Mouse (Mus musculus): ENCODE data around the gene Cwf19l1. TPM values are rescaled to one million over a fixed set of nuclear protein-coding genes. Genes with fewer than 3 reads are reported as not detected.

The Cwf19l1 gene
- total RNA-seq, 4 experiments from 2014 or later: 7.3 to 10.3 (median 9.0) TPM

DNA sequence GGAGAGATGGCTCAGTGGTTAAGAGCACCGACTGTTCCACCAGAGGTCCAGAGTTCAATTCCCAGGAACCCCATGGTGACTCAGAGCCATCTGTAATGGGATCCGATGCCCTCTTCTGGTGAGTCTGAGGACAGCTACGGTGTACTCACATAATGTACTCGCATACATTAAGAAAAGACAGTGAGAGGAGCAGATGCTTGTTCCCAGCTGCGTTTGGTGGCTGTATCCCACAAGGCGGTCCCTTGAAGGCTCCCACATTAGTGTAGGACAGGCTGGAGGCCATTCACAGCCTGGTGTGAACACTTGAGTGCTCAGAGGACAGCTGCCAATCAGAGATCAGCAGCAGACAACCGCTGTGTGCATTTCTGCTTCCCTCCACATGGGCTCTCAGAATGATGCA lies 24.0 kb downstream of the Cwf19l1 start:
- DNase-seq (ENCODE audit: low spot score): no peak

DNA sequence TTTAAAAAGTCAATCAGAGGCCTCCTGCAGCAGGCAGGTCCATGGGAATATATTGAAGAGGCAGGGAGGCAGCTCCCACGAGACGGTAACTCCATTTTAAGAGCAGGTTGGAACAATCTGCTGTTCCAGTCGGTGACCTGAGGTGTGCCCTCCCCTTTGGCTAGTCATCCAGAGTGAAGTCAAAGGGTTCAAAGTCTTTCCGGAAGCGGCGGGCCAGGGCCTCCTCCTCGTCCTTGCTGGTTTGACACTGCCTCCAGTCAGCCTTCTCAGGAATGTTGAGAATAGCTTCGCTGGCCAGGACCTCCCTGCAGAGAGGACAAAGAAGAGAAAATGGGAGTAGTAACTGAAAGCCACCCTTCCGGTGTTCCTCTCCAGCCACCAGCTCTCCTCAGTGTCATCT lies 25.3 kb downstream of the Cwf19l1 start:
- no peak for DNase-seq (ENCODE audit: low spot score)

DNA sequence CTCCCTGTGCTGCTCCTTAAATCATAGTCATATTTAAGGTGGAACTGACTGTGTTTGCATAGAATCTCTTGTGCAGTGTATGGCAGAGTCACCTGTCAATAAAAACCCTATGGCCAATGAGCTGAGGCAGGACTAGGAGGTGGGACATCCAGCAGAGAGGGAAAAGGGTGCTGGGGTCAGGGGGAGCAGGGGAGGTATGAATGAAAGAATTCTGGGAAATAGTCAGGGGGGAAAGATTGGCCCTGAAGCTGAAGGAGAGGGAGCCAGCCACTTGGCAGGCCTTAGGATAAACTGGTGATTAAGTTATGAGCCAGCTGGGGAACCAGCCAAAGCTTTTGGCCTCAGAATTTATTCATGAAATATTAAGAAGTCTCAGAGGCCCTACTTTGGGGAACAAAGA lies 26.7 kb downstream of the Cwf19l1 start:
- DNase-seq (ENCODE audit: low spot score): no peak

DNA sequence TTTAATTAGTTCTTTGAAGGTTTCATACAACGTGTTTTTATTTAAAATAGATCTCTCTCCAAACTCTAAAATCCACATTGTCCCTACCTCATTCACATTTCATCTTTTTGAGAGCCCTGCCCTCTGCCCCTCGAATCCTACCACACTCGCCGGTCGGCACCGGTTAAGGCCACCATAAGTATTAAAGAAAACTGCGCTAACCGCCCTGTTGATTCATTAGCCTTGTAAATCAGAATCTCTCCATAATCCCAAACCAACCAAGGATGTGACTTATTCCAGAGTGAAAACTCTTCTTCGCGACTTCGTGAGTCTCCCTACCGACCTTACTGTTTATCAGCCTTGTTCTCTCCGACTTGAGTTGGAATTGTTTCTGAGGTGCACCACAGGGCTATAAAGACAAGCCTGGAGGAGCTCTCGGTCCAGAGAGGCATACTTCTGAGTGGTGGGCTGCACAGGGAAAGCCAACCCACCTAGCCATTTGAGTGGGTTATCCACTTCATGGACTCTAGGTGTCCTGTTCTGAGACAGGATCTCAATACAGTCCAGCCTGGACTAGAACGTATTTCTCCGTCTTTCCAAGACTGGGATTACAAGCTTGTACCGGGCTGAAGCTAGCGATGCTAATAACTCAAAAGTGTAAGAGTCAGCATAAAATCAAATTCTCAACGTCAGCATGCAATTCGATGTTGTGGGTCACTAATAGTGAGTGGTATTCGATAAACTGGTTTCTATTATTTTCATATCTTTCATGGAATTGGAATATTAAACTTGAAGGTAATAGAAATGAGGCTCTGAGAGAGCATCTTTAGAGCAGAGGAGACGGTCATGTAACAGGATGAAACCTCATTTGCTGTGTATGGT lies 27.8 kb downstream of the Cwf19l1 start:
- no peak for DNase-seq (ENCODE audit: low spot score)

DNA sequence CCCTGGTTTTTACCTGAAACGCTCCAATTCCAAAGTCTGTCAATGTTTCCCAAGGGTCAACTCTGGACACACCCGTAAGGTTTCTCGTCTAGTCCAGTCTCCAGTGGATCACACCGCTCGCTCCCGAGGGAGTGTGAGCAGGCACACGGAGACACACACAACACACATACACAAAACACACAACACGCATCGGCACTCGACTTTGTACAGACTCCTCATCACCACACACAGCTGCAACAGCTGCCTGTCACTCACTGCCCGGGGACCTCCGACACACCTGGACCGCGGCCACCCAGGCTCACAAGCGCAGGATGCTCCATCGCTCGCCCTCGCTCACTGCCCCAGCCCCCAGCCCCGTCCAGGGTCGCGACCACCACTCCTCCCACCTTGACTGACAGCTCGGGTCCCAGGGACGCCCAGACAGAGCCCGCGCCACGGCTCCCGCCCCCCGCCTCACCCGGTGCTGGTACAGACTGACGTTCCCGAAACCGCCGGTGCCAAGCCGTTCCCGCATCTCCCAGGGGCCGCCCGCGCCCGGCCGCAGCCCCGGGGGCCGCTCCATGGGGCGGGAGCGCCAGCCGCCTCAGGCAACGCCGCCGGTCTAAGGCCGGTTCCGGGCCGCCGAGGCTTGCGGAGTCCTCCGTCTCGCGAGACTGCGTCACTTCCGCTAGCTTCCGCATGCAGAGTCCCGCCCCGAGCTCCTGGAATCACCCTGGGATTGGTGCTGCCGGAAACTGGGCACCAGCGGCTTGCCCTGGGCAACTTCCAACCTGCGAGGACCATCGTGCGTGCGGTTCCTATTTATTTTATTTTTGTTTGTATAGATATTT lies 28.6 kb downstream of the Cwf19l1 start, which contains the start of gene Chuk:
Gene Chuk, minus strand, starts transcription at position 650 of the 830 bp plus-strand sequence.
- peak; percentile 95 for DNase-seq (ENCODE audit: low spot score)

DNA sequence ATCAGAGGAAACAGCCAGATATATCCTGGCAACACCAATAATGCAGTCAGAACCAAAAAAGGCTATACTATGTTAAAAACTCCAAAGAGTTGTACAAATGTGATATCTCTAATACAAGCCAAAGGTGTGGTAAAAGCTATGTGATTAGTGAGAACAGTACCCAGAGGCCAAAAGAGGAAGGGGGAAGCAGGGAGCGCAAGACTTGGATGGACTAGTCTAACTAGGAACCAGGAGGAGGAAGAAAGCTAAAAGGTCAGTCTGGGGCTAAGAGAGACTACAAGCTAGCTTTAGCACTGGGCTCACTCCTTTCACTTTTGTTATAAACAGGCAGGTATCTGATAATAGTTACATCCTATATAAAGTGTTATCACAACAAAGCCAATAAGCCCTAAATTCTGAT lies 31.3 kb downstream of the Cwf19l1 start:
- no peak for DNase-seq (ENCODE audit: low spot score)

DNA sequence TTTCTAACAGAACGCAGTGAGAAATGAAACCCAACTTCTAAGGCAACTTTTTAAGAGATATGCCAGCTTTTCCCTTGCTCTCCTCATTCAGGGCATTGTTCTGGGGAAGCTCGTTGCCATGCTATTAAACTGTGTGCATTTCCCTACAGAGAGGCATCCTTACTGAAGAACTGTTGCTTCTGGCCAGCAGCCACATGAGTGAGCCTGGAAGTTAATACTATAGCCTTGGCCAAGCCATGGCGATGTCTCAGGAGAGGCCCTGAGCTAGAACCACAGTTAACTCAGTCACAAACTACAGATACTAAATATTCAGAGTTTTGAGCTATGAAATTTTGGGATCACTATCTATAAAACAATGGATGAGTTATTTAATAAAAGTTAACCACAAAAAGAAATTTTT lies 32.7 kb downstream of the Cwf19l1 start:
- no peak for DNase-seq (ENCODE audit: low spot score)

DNA sequence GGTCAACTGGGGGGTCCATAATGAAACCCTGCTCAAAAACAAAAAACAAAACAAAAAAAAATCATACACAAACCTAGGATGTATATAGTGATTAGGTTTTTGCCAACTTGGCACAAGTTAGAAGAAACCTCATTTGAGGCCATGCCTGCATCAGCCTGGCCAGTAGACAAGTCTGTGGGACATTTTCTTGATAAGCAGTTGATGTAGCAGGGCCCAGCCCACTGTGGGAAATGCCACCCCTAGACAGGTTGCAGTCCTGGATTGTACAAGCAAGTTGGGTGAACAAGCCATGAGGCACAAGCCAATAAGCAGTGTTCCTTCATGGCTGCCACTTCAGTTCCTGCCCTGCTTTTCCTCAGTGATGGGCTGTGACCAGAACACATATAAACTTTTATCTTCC lies 34.8 kb downstream of the Cwf19l1 start:
- DNase-seq (ENCODE audit: low spot score): no peak

DNA sequence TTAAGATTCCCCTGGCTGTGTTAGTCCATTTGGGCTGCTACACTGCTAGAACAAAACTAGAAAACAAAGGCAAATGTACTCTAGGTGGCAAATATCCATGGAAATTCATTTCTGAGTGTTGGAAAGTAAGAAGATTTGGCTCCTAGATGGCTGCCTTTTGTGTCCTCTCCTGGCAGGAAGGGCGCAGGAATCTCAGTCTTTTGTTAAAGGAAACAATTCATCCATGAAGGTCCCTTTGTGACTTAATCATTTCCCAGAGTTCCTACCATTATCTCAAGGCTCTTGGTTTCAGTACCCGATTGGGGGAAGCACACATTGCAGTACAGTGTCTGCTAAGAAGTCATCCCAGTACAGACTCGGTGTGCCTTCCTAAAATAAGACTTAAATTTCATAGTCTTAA lies 49.4 kb downstream of the Cwf19l1 start:
- DNase-seq (ENCODE audit: low spot score): no peak

DNA sequence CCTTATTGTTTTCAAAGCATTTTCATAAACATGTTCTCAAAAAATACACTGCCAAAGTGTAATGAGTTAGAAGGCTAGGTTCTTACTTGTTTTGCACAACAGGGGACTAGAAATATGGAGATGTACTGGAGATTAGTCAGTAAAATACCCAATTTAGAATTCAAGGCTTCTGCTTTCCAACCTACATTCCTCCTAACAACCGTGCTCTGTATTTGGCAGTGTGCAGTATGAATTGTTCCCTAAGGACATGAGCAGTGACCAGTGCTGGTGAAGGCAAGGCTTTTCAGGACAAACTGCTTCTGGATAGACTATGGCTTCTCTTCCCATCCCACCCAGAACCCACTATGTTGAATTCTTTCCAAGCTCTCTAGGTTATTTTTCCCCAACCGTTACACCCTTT lies 54.8 kb downstream of the Cwf19l1 start:
- DNase-seq (ENCODE audit: low spot score): no peak

DNA sequence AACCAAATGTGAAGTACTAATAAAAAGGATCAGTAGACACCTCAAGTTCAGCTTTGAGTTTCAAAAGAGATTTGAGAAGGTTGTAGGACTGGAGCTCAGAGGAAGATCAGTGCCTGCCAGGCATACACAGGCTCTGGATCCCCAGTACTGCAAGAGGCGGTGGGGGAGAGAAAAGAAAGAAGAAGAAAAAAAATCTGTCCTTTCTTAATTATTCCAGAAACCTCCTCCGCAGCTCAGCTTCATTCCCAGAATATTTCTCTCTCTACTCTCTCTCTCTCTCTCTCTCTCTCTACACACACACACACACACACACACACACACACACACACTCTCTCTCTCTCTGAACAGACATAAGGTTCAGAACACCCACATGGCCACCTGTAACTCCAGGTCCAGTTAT lies 55.7 kb downstream of the Cwf19l1 start:
- no peak for DNase-seq (ENCODE audit: low spot score)

DNA sequence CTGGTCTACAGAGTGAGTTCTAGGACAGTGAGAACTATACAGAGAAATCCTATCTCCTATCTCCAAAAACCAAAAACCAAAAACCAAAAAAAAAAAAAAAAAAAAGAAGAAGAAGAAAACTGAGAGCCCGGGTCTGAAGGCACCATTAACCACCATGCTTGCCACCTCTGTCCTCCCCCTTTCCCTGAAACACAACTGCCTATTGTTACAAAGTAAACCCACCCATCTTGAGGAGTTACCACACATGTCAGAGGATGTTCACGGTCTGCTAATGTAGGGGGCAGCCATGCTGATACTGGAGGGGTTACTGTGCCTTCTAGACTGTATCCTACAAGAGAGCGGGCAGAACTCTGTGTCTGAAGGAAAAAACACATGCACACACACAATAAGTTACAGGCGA lies 58.7 kb downstream of the Cwf19l1 start:
- DNase-seq (ENCODE audit: low spot score): no peak

DNA sequence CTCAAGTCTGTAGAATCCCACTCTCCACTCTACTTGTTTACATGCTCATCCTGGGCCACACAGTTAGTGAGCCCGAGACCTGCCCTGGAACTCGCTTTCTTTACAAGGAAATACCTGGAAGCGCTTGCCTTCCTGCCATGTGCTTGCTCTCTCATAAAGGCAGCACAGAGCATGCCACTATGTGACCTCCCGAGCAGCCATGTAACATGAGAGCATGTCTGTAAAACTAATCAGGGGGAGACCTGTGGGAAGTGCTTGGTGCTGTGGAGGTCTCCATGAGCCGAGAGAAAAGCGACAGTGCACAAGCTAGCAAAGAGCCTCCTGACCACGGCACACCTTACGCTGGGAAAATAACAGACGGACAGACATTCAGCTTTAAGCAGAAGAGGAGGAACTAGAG lies 59.2 kb downstream of the Cwf19l1 start:
- DNase-seq (ENCODE audit: low spot score): no peak

DNA sequence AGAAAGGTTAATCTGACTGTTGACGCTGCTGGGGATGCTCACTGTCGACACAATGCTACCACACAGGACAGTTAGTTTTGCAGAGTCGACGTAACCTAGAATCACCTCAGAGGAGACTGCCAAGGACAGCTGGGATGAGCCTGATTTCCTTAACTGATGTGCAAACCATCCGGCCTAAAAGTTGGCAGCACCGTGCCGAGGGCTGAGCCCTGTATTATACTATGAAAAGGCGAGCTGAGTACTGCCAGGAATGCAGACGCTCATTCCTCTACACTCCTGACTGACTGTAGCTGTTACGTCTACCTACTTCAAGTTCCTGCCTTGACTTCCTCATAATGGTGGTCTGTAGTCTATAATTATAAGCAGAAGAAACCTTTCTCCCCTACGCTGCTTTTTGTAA lies 60.7 kb downstream of the Cwf19l1 start:
- DNase-seq (ENCODE audit: low spot score): no peak

DNA sequence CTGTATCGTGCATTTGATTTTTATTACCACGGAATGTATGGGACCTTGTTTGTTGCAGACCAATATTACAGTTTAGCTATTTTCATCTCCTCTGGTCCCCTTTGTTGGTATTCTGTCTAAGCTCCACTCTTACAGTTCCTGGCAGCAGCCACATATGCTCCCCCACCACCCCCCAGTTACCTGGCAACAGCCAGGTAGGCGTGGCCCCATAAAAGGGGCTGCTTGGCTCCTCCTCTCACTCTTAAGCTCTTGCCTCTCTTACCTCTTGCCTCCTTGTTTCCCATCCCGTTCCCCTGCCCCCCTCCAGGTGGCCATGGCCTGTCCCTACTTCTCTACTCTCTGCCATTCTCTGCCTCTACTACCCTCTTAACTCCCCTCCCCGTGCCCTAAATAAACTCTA lies 64.5 kb downstream of the Cwf19l1 start:
- DNase-seq (ENCODE audit: low spot score): no peak

DNA sequence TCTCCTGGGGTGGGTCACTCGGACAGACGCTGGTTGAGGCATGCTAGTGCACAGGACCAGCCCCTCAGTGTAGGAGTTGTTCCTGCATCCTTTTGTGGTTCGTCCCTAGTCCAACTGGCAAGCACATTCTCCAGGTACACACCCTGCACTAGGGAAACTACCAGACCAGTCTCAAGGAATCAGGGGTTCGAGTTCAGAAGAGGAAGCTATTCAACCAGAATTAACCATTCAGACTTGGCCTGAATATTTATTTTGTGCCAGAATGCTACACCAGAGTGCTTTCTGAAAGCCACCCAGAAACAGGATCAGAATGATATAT lies 65.8 kb downstream of the Cwf19l1 start:
- no peak for DNase-seq (ENCODE audit: low spot score)

DNA sequence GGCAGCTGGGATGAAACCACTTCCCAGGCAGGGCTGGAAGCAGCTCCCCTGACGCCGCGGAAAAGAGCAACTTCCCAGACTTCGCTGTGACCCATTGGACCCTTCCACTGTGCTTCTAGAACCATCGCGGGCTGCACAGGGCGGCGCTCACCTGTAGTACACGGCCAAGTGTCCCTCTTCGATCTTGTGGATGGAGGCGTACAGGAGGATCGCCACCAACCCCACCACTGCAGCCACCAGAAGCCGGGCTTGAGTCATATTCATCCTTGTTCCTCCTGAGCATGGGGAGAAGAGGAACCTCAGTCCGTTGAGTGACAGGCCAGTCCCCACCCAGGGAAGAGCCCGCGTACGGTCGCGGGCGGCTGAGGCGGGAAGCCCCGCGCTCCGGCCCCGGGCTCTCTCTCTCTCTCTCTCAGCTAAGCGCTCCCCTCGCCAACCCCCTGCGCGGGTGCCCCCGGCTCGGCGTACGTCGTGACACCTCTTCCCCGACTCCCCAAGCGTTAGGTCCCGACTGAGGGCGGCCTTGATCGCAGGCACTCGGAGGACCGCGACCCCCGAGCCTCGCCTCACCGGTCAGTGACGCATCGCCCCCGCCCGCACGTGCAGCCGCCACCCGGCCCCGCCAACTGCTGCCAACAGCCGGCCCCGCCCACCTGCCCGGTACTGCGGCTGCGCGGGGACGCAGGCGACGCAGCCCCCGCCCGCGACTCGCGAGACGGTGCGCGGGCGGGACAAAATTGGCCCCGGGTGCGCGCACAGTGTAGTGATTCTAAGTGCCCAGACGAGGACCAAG lies 66.4 kb downstream of the Cwf19l1 start, which contains the start of gene Erlin1:
Gene Erlin1, minus strand, starts transcription at position 665 of the 793 bp plus-strand sequence.
- DNase-seq (ENCODE audit: low spot score): peak; percentile 83

DNA sequence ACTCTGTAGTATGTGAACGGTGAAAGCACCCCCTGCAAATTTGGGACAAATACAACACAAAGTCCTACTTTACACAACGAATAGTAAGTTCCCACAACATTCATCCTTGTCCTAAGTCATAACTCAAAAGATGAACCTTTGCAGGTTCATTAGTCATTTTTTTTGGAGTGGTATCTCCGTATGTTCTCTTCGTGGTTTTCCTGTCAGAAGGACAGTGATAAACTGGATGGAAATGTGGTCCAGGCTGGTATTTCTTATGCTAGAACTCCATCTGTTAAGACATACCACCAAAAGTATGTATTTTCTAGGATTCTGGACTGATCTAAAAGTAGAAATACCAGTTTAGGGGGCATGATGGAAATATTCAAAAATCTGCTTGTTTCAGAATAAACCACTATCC lies 67.4 kb downstream of the Cwf19l1 start:
- no peak for DNase-seq (ENCODE audit: low spot score)

DNA sequence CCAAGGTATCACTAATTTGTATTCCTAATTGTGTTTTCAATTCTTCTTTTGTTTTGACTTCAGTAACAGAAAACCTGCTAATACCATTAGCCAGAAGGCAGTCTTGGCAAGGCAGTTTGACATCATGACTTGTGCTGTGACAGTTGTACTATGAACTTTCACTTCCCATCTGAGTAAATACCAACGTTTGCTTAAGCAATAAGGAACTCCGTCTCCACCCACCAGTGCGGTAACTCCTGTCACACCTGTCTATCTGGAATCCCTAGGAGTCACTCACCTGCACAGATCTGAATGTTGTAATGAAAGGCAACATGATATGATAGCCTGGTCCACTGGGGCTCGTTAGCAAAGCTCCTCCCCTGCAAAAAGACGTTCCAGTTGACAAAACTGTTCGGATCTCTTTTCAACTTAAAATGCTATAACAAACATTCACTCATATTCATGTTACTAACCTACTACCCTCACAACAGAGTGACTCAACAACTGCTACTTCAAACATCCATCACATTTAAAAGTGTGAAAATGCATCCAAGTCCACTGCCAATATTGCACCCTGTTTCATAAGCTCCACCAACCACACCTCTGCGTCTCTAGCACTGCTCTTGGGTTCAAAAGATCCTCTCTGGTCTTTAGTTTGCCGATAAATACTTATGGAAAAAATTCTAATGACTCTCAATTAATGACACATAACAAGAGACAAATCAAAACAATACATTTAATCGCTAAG lies 68.2 kb downstream of the Cwf19l1 start:
- DNase-seq (ENCODE audit: low spot score): no peak

DNA sequence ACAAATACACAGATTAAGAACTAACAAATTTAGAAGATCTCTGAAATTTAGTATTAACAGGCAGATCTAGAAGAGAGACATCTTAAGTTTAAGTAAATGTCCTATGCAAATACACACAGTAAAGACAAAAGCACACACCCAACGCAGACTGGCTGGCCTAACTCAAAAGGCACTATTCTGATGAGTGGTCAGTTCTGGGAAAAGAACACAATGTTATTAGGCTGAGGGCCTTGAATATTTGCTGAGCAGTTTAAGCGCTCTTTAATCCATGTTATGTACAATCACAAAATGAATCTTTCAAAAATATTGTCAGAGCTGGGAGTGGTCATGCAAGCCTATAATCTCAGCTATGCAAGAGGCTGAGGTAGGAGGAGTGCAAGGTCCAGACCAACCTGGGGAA lies 70.9 kb downstream of the Cwf19l1 start:
- no peak for DNase-seq (ENCODE audit: low spot score)

DNA sequence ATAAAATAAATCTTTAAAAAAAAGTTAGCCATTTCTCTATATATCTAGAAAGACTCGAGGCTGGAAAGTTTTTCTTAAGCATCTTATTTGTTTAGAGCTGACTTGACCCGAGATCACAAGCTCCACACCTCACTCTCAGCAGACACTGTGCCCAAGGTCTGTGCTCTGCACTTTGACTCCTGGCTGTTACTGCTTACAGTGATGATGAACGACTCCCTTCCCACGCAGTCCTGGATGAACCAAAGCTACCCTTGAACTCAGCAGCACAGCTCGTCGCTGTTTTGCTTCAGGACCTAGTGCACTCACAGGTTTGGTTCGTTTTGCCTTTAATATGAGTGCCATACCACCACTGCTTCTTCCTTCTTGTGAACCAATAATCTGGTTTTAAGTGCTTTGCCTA lies 71.9 kb downstream of the Cwf19l1 start:
- no peak for DNase-seq (ENCODE audit: low spot score)
